Mouse (Mus musculus) kidney, adult 2 months (tissue): ENCODE data around the gene Mtg1.

Experiments used
- CTCF ChIP-seq: fragments of 200-500 bp; conservative IDR thresholded peaks from 2 replicates; pipeline ENCODE4 v1.5.1; 2011; ENCODE audit warnings: low read depth, mild to moderate bottlenecking, control low read depth, low read length, moderate library complexity, mixed read lengths; ENCODE audit not compliant: insufficient read depth, insufficient read length
- POLR2A ChIP-seq: fragments of 200-500 bp; IDR thresholded peaks from one replicate; pipeline ENCODE4 v1.6.1; 2011; ENCODE audit warnings: low read depth, low read length, control low read depth

- TF ChIP-seq CTCF (no peak), POLR2A (no peak)
These were observed 33.4 kb upstream of the Mtg1 start for GRCm38 (mm10) chr7:140104009-140104408.
